8 mouse cellular contexts compared by ENCODE assay signal in genomic region chr17:84181502-84182310, GRCm38 (mm10). TPM values are rescaled to one million over a fixed set of nuclear protein-coding genes. Genes with fewer than 3 reads are reported as not detected.
DNase-seq lines count a peak whose midpoint lies in the region; ATAC-seq lines count a peak whose summit lies in the region.

No protein-coding gene starts in this region.

- peak overlapping the region; percentile 94 for H3K27ac ChIP-seq in intestine, embryonic 16.5 days (ENCODE audit: low read length)
- peak overlapping the region; percentile 76 for H3K27ac ChIP-seq in neural tube, embryonic 15.5 days (replicated peaks)

- peak overlapping the region; percentile 50; the same call in 1 of the 2 replicates for H3K9ac ChIP-seq in intestine, embryonic 16.5 days (ENCODE audit: low read depth, low read length)
- no peak overlapping the region for H3K9ac ChIP-seq in neural tube, embryonic 15.5 days (replicated peaks)

- H3K27me3 ChIP-seq in intestine, embryonic 16.5 days (replicated peaks; ENCODE audit: control insufficient read depth, insufficient read depth, low read length): no peaks in the 10 kb centered on the region
- H3K27me3 ChIP-seq in neural tube, embryonic 15.5 days (replicated peaks): peaks cover 26% of the 10 kb centered on the region; the same call in 1 of the 2 replicates

- H3K36me3 ChIP-seq in intestine, embryonic 16.5 days (ENCODE audit: control insufficient read depth, insufficient read depth, low read length): no peaks in the 10 kb centered on the region
- no peaks in the 10 kb centered on the region for H3K36me3 ChIP-seq in neural tube, embryonic 15.5 days

- no peaks in the 10 kb centered on the region for H3K9me3 ChIP-seq in intestine, embryonic 16.5 days (ENCODE audit: control insufficient read depth, low read length)
- H3K9me3 ChIP-seq in neural tube, embryonic 15.5 days (replicated peaks): no peaks in the 10 kb centered on the region

- no peak for ATAC-seq in intestine, embryonic 16.5 days
- no peak for ATAC-seq in neural tube, embryonic 15.5 days (ENCODE audit: low FRiP score)

- peak overlapping the region; percentile 30; the same call in 1 of the 2 replicates for H3K4me2 ChIP-seq in intestine, embryonic 16.5 days (ENCODE audit: low read depth, low read length)
- peak overlapping the region; percentile 49 for H3K4me2 ChIP-seq in neural tube, embryonic 15.5 days

- WGBS in intestine, embryonic 16.5 days: 56% methylated on average over 18 of the region's 18 CpGs
- WGBS in neural tube, embryonic 15.5 days: 63% methylated on average over 18 of the region's 18 CpGs

- H3K4me3 ChIP-seq in intestine, embryonic 16.5 days (ENCODE audit: low read length): no peak overlapping the region
- no peak overlapping the region for H3K4me3 ChIP-seq in neural tube, embryonic 15.5 days (replicated peaks)

- peaks cover 48% of the 10 kb centered on the region for H3K4me1 ChIP-seq in intestine, embryonic 16.5 days (ENCODE audit: control insufficient read depth, insufficient read depth, low read length)
- peaks cover 37% of the 10 kb centered on the region for H3K4me1 ChIP-seq in neural tube, embryonic 15.5 days

- peak; percentile 55 for DNase-seq in layer of hippocampus, adult 11-12 months (ENCODE audit: low spot score)
- DNase-seq in layer of hippocampus, postnatal 25 days (ENCODE audit: extremely low spot score in 1 of 2, low spot score in 1 of 2): no peak
- peak; percentile 50 for DNase-seq in adrenal gland, adult 8-10 months
- DNase-seq in heart, adult 11 months: peak; percentile 98
- DNase-seq in lung, adult 18-20 months: peak; percentile 75
- DNase-seq in frontal cortex, adult 2 months (ENCODE audit: extremely low spot score in 1 of 2, low spot score in 1 of 2): no peak

RNA-seq across cellular contexts. Expression of gene Zfp36l2, which starts 6.0 kb away (rescaled TPM):
- total RNA-seq in layer of hippocampus, postnatal 25 days (2021): 10 to 100 TPM; 26.6 to 28.7 TPM
- 10 to 100 TPM; 52.8 to 74.4 (median 54.2) TPM for total RNA-seq in adrenal gland, adult 8-10 months (2022)
- polyA plus RNA-seq in intestine, embryonic 16.5 days (2015; fragmentation: Nextera tagmentation; extraction: Ambion mirVana): 14.4 and 16.2 TPM in 2 replicates
- polyA plus RNA-seq in neural tube, embryonic 15.5 days (2015; fragmentation: Nextera tagmentation; extraction: Ambion mirVana): 4.8 and 10.0 TPM in 2 replicates
- polyA plus RNA-seq in frontal cortex, adult 2 months (2012; rRNA removed): 21.4 and 24.3 TPM in 2 replicates

Comparison
In these comparisons a context has a peak if more than half of its experiments do, and no peak if none do; other contexts are left out.
1. DNase-seq: peak in layer of hippocampus, adult 11-12 months (single experiment), adrenal gland, adult 8-10 months (single experiment), heart, adult 11 months (single experiment) and lung, adult 18-20 months (2 of 2); none in layer of hippocampus, postnatal 25 days (0 of 2) and frontal cortex, adult 2 months (0 of 2).